Mouse (Mus musculus): Measurements from ENCODE around the gene Fzd2.
"Not testable (repeated sequence)": the region's sequence is repeated elsewhere in the genome, so short reads cannot be mapped to it uniquely, and the experiment has no call there.

Gene Fzd2

DNA sequence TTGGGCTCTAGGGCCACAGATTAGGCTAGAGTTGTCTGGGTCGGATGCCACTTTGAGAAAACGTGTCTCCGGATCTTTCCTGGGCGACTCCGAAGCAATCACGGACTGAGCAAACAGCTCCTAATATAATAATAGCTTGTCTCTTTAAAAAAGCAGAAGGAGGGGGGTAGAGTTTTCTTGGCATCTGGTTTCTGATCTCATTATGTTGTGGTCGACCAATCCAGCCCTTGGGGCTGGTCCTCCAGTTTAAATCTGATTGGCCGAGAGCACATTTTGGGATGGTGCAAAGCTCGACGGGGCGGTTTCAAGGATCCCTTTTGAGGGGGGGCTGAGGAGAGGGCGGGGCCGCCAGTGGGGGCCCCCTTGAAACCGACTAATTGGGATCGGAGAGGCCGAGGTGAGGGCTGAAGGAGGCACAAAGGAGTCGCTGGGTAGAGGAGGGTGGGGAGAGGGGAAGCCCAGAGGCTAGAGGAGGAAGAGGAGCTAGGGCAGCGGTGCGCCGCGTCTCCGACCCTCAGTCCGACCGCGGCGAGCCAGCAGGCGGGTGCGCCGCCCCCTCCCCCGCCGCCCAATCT is at the start of gene Fzd2:
Gene Fzd2 (plus strand): TSS at position 387 of the 575 bp plus-strand sequence.
- DNase-seq (ENCODE audit: low read depth, low spot score): peak; percentile 91

DNA sequence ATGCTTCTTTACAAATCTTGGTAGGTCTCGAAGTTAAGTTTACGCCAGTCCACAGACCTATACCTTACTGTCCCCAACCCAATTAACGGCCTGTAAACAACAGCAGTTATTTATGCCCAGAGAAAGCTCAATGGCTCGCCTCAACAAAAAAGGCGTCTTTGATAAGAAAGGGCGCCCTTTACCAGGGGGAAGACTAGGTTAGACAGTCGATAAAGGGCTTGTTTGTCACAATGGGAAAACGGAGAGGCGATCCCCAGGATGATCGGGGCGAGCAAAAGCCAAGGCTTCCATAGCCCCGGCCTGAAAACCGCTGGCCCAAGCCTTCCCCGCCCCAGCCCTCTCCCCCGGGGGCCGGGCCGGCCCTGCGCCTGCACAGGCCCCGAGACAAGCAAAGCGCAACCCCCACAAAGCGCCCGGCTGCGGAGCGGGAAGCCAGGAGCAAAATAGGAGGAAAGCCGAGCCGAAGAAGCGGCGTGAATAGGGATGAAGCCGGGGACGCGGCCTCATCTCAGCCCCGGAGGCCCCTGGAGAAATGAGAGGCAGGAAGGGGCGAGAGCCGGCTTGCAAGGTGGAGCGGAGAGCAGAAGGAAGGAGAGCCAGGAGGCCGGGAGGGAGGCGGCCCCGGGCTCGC is 48.7 kb upstream of the Fzd2 start:
- DNase-seq (ENCODE audit: low read depth, low spot score): no peak

DNA sequence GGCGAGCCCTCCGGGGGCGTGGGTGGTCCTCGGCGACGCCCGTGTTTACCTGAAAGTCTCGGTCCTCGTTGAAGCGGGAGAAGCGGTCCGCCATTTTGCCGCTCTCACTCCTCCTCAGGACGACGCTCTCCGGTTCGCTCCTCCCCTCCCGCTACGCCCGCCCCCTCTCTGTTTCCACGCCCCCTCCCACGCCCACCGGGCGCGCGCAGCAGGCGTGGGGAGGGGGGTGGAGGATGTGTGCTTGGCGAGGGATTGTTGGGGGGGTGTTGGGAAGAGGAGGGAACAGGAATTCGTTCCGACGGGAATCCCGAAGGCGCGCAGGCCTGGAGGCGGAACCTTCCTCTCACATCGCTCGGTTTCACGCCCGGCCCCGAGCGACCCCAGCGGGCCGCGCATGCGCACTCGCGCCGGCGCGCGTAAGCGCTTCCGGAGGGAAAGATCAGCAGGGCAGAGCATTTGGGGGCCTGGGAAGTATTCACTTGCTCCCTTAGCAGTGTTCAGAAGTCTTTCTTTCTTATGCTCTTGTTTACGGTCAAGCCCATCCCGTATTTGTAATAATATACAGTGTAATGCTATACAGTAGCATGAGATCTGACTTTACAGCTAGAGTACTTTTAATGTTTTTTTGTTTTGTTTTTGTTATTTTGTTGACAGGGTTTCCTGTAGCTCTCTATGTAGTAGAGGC is 48.0 kb upstream of the Fzd2 start, which contains the start of gene Gpatch8:
Gene Gpatch8 (minus strand): TSS at position 362 of the 685 bp plus-strand sequence.
- peak; percentile 100 for DNase-seq (ENCODE audit: low read depth, low spot score)

DNA sequence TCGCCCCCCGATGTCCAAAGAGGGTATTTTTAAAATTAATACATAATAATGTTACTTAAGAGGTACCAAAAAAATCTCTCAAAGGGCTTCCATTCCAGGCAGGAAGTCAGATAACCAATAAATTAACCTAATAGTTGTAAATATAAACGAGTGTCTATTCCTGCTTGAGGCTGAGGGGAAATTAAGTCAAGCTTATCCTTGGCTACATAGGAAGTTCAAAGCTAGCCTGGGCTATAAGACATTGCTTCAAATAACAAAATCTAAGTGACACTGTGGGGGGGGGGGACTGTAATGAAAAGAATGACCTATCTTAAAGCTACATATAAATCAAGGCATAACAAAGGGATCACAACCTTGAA is 47.5 kb upstream of the Fzd2 start:
- no peak for DNase-seq (ENCODE audit: low read depth, low spot score)

DNA sequence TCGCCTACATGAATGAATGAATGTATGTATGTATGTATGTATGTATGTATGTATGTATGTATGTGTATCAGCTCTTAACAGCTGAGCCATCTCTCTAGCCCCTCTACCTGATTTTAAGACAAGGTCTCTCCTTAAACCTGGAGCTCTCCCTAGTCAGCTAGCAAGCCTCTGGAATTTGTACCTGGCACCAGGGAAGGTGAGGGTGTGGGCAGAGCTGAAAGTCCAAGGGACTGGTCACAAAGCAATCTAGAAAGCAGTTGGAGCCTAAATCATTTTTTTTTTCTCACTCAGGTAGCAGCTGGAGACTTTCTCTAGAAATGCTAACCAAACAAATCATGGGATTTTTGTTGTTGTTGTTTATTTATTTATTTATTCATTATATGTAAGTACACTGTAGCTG is 46.8 kb upstream of the Fzd2 start:
- no peak for DNase-seq (ENCODE audit: low read depth, low spot score)

DNA sequence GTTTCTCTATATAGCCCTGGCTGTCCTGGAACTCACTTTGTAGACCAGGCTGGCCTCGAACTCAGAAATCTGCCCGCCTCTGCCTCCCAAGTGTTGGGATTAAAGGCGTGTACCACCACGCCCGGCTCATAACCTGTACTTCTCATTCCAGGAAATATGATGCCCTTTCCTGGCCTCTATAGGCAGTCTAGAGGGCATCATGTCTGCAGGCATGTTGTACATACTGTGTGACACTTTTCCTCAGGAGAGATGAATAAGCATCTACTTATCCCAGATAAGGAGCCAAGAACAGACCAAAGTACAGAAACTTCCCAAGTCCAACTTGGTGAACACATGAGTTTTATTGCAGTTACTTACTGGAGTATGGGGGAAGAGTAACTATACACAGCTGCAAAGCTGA is 45.5 kb upstream of the Fzd2 start:
- no peak for DNase-seq (ENCODE audit: low read depth, low spot score)

DNA sequence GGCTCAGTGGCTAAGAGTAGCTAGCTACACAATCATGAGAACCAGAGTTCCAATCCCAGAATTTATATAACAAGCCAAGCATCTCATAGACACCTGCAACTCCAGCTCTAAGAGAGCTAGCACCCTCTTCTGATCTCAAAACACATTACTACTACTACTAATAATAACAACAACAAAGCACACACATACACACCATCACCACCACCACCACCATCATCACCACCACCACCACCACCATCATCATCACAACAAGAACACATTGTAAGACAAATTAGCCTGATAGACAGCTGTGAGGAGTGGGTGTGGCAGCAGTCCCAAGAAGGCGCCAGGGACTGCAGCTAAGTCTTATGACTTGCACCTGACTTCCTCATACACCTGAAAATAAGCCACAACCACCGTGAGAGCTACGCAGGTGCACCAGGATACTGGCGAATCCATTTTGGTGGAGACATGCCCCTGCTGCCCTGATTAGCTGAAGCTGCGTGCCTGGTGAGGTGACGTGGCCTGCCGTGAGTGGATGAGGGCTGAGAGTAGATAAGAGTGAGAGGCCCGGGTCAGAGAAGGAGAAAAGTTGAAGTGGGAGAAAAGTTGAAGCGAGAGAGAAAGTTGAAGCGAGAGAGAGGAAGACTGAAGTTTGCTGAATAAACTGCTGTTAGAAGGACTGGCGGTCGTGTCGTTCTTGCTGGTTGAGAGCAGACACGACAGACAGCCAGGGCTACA is 39.1 kb upstream of the Fzd2 start:
- not testable (repeated sequence) for DNase-seq (ENCODE audit: low read depth, low spot score)

DNA sequence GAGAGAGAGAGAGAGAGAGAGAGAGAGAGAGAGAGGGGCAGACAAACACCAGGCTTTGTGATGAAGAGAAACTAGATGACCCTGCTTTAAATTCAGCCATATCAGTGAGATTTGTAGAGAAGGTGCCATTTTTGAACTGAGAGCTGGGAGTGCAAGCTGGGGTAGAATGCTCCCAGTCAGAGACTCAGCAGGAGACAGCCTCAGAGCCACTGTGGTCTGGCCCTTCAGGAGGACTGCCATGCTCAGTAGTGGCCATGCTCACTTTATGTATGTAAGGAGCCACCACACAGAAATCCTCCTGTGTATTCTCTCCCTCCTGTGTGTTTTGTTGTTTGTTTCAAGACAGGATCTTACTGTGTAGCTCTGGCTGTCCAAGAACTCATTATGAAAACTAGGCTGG is 38.5 kb upstream of the Fzd2 start:
- DNase-seq (ENCODE audit: low read depth, low spot score): no peak

DNA sequence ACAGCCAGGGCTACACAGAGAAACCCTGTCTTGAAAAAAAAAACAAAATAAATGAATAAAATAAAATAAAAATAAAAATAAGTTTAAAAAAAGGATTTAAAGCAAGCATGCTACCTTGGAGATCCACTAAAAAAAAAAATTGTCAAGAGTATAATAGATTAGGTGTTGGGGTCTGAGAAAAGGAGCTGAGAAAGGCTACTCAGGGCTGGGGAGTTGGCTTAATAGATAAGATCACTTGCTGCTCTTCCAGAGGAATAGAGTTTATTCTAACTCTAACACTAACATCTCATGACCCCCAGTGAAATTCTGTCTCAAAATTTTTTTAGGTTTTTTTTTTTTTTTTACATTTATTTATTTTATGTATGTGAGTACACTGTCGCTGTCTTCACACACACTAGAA is 37.9 kb upstream of the Fzd2 start:
- no peak for DNase-seq (ENCODE audit: low read depth, low spot score)

DNA sequence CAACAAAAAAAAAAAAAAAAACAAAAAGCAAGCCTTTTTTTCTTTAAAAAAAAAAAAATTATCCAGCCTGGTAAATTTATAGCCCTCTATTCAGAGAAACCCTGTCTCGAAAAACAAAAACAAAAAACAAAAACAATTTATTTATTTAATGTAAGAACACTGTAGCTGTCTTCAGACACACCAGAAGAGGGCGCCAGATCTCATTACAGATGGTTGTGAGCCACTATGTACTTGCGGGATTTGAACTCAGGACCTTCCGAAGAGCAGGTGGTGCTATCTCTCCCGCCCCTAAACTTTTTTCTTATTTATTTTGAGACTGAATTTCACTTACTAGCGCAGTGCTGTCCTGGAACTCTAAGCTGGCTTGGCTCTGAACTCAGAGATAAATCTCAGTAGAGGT is 37.0 kb upstream of the Fzd2 start:
- DNase-seq (ENCODE audit: low read depth, low spot score): no peak

DNA sequence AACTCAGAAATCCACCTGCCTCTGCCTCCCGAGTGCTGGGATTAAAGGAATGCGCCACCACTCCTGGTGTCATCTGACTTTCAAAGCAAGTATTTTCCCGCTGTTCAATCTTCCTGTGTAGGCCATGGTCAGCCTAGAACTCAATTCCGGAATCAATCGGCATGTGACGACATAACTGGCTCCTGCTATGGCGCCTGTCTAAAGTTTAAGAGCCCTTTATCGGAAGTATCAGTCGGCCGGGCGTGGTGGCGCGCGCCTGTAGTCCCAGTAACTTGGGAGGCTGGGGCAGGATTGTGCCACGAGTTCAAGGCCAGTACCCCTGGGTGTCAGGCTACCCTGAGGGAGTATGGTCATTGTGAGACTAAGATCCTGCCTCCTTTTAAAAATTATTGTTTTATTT is 36.5 kb upstream of the Fzd2 start:
- DNase-seq (ENCODE audit: low read depth, low spot score): peak; percentile 73

DNA sequence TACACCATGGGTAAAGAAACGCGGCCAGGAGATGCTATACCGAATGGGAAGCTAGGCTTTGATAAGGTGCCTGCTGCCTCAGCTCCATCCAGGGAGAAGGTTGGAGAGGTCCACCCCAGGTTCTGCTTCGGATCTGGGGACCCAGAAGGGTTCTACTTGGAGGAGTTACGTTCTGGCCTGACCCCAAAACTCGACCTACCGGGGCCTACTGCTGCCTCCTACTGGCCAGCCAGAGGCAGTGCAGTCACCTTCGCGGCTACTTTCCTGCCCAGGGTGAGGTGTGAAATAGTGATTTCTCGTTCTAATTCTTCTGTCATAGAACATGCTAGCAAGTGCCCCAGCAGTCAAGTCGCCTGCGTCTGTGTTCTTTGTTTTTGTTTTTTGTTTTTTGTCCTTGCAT is 36.0 kb upstream of the Fzd2 start:
- peak; percentile 77 for DNase-seq (ENCODE audit: low read depth, low spot score)

DNA sequence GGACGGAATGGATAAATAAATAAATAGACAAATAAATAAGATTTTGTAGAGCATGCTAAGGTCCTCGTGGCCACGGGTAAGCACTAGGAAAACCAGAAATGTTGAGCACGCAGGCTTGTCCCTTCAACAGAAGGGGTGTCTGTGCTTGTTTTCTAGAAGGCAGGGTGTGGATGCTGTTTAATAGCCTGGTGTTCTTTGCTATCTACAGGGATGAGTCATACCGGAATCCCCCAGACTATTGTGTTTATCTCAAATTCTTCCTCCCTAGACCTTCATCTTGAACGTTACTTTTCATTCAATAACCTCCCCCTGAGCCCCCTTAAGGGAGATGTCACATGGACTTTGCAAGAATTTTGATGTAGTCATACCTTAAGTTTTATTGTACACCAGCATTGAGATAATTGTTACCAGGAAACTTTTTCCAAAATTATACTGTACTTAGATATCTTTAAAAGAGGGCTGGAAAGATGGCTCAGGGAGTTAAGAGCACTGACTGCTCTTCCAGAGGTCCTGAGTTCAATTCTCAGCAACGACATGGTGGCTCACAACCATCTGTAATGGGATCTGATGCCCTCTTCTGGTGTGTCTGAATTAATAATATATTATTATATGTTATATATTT is 35.3 kb upstream of the Fzd2 start:
- no peak for DNase-seq (ENCODE audit: low read depth, low spot score)

DNA sequence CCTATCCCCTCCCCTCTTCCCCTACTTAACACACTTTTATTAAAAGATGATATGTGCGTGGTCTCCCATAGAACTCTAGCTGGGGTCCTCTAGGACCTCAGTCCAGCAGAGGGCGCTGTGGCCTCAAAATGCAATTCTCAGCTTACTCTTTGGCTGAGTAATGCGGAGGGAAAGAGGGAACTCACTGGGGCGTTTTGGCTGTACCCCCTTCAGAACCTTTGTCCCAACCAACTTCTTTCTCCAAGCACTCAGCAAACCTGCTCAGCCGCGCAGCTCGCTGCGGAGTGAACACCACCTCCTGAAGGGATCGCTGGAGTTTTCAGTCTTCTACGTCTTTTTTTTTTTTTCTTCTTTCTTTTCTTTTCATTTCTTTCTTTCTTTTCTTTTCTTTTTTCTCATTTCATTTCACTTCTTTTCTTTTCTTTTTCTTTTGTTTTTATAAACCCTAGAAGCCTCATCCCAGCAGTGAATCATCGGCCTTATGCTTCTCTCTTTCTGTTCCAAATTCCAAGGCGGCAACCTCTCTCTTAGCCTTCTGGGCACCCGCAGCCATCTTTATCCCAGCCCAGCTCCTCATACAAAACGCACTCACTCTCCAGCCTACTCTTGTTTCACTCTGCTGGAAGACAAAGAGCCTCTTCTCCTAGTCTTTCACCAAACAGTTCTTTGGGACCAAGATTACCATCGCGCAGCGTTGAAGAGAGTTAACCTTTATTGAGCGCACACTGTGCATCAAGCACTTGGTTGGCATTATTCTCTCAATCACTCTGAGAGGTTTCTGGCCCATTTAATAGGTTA is 31.1 kb upstream of the Fzd2 start:
- peak; percentile 88 for DNase-seq (ENCODE audit: low read depth, low spot score)

DNA sequence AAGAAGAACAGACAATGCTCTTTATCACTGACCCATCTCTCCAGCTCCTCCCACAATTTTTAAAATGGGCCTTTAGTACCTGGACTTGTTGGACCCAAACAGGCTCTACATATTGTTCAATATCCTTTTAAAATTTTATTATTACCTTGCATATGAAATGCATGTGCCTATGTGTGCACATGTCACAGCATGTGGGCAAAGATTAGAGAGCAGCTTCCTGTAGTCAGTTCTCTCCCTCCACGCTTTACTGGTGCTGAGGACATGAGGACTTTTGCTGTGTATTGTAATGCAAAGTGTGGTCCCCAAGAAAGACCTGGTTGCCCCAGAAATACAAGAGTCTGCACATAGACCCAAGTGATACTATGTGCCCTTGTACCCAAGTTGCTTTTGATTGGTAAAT is 29.2 kb upstream of the Fzd2 start:
- no peak for DNase-seq (ENCODE audit: low read depth, low spot score)

DNA sequence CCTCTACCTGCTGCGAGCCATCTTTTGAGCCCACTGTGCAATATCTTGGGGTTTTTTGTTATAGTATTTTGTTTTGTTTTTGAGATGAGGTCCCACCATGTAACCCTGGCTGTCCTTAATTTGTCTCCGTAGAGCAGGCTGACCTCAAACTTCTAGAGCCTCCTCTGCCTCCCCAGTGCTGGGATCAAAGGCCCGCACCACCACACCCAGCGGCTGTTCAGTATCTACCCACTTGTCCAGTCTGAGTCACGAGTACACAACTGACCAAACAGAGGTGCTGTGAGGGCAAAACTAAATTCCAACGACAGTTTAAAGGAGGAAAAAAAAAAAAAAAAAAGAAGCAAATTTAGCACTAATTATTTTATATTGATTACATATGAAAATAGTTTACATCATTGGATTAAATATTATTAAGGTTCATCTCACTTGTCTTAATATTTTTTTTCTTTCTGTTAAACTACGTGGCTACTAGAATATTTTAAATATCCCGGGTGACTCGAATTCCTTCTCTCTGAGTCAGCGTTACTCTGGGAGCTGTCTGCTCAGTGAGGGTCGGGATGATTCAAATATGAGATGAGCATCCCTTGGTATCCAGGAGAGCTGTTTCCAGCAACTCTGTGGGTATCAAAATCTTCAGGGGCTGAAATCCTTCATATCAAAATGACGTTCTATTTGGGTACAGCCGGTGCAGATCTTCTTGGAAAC is 28.0 kb upstream of the Fzd2 start:
- DNase-seq (ENCODE audit: low read depth, low spot score): no peak

DNA sequence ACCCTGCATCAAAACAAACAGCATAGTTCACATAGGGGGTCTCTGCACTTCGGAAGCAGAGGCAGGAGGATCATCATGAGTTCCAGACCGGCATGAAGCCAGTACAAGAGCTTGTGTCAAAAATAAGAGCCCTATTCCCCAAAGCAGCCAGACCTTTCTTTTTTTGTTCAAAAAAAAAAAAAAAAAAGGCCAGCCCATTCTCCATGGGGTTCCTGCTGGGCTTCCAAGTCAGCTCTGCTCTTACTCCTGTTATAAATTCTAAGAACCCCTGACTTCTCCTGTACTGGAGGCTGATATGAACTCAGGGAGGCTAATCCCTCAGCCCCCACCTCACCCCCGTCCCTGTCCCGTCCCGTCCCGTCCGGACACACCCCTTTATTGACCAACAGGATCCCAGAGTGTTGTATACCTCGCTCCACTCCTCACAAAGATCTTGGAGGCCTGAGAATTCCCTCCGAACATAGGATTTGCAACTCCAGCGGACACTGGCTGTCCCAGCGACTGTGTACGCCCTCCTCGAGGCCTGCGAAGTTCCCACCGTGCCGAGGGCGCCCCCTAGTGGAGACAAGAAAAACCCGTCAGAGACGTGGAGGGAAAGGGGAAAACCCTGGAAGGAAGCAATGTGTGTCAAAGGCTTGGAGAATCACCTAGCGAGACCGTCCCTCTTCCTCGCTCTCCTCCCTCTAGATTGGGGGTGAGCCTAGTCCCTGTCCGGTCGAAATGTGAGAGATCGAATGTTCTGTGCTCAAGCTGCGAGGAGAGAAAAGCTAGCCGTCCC is 25.7 kb upstream of the Fzd2 start:
- DNase-seq (ENCODE audit: low read depth, low spot score): peak; percentile 96

DNA sequence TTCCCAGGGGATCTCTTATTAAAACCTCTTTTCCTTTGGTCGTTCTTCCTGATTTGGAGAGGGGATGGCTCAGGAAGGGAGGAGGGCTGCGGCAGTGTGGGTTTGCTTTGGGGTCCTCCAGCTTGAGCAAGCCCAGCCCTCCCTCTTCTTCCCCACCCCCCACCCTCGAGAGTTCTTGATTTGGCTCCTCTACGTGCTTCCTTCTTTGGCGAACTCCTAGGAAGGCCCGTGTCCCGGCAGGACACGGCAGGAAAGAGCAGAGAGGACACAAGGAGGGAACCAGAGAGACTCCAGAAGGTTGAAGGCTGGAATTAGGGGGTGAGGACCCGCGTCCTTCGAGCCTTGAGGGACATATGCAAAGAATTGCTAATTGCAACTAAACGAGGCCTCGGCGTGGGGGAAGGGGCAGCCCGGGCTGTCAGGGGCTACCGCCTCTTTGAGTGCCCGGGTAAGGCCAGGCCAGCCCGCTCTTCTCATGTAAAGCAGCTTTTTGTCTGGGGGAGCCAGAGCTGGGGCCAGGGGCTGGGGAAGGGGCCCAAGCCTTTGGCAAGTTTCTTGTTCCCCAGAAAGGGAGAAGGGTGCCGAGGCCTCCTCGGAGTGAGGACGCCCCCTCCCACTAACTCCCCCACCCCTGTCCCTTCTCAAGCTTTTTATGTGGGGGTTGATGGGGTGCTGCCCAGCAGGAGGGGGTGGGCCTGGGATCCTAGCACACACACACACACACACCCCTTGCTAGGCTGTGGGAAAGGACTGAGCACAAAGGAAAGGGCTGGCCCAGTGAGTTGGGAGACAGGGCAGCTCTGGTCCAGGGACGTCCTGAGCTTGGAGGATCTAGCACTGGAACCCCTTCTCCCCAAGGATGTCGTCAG is 24.8 kb upstream of the Fzd2 start, which contains the start of gene Gm11627:
Gene Gm11627 (minus strand): TSS at position 297 of the 869 bp plus-strand sequence.
- peak; percentile 43 for DNase-seq (ENCODE audit: low read depth, low spot score)

DNA sequence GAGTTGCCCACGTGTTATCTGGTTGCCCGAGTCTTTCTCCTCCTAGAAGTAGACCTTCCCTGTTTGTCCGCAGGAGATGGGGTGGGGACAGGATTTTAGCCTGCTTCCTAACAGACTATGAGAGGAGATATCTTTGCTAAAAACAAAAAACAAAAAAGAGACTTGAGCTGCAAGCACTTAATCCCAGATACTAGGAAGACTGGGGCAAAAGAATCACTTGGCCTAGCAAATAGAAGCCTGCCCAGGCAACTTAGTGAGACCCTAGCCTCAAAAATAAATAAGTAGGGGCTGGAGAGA is 24.2 kb upstream of the Fzd2 start:
- DNase-seq (ENCODE audit: low read depth, low spot score): no peak

Data from ZHBTc4 (cell line).